Mouse (Mus musculus) embryonic stem cell, embryonic (primary cell): ENCODE measurements around the gene Arid3b.

Source experiments
- CTCF ChIA-PET, 4 experiments: fragments of 300-600 bp in 2 of 4; fragments of 350-600 bp in 2 of 4; sonication (Branson Sonifier 250); formaldehyde crosslinking; loops; one replicate each; lab custom pipeline; 2022; ENCODE audit warnings: inconsistent platforms in 2 of 4; lab: Charles Lee
- POLR2A ChIA-PET, 4 experiments: fragments of 300-600 bp in 2 of 4; fragments of 350-600 bp in 2 of 4; sonication (Branson Sonifier 250); formaldehyde crosslinking; loops; one replicate each; lab custom pipeline; 2022; ENCODE audit warnings: antibody characterized with exemption in 4 of 4, inconsistent platforms in 1 of 4; lab: Charles Lee

Gene Arid3b

DNA sequence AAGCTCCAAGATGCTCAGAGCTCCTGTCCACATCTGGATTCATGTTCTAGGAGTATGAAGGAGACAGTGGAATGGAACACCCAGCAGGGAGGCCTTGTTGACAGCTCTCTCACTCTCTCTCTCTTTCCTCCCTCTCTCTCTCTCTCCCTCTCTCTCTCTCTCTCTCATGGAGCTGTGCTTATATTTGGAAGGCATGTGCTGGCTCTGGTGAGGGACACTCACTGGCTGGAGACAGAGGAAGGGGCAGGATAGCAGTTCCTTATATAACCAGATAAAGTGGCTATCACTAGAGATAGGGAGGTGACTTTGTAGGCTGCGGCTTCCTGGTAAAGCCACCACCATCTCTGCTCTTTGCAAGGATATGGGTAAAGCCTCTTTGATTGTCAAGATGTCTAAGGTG, 66.4 kb downstream of the Arid3b start:
- POLR2A ChIA-PET: interaction anchor here in 1 of 4 experiments (0.5 kb wide), 1 partner anchor 117 kb away, joined by 5 read pairs; no protein-coding TSS in a partner anchor
- CTCF ChIA-PET: interaction anchor here (0.5 to 3.3 kb wide), 5 partner anchors 11 to 526 kb away, joined by 3 to 15 read pairs (median 4); no protein-coding TSS in a partner anchor

GRCm38 (mm10) chr9:57769539-57770069, 67.0 kb downstream of the Arid3b start:
- POLR2A ChIA-PET: interaction anchor here in 2 of 4 experiments (0.6 to 1.4 kb wide), 4 partner anchors 13 to 105 kb away, joined by 3 read pairs; no protein-coding TSS in a partner anchor
- CTCF ChIA-PET: interaction anchor here in 3 of 4 experiments (0.9 to 3.3 kb wide), 2 partner anchors 10 kb away, joined by 4 to 15 read pairs (median 4); no protein-coding TSS in a partner anchor

- ChIA-PET POLR2A (interaction anchor here in 1 of 4 experiments (1.1 to 1.3 kb wide), 3 partner anchors 8 to 59 kb away, joined by 4 read pairs; partner anchors contain the start of gene Edc3), CTCF (no interaction called here)
Observed at GRCm38 (mm10) chr9:57767231-57767630, 69.4 kb downstream of the Arid3b start.

GRCm38 (mm10) chr9:57766431-57766830, 70.2 kb downstream of the Arid3b start:
- POLR2A ChIA-PET: interaction anchor here in 3 of 4 experiments (0.5 to 1.8 kb wide), 17 partner anchors 8 to 762 kb away, joined by 3 to 6 read pairs (median 3); partner anchors contain the start of genes 1700017B05Rik (in 1 of the 3), Edc3 (in 1 of the 3), Pml (in 1 of the 3) and Ubl7 (in 1 of the 3)
- CTCF ChIA-PET: interaction anchor here in 3 of 4 experiments (0.6 to 1.2 kb wide), 7 partner anchors 22 to 875 kb away, joined by 3 to 6 read pairs (median 3); no protein-coding TSS in a partner anchor

GRCm38 (mm10) chr9:57765364-57766351, 70.9 kb downstream of the Arid3b start, which contains the start of gene Clk3:
Gene Clk3, minus strand, starts transcription at chr9:57765860.
- CTCF ChIA-PET: interaction anchor here in 3 of 4 experiments (0.6 to 1.8 kb wide), 9 partner anchors 10 to 874 kb away, joined by 3 to 6 read pairs (median 3); no protein-coding TSS in a partner anchor
- POLR2A ChIA-PET: interaction anchor here (0.5 to 1.8 kb wide), 21 partner anchors 9 to 761 kb away, joined by 3 to 7 read pairs (median 3); partner anchors contain the start of genes 1700017B05Rik (in 1 of the 4), Edc3 (in 1 of the 4), Pml (in 1 of the 4) and Ubl7 (in 1 of the 4)

DNA sequence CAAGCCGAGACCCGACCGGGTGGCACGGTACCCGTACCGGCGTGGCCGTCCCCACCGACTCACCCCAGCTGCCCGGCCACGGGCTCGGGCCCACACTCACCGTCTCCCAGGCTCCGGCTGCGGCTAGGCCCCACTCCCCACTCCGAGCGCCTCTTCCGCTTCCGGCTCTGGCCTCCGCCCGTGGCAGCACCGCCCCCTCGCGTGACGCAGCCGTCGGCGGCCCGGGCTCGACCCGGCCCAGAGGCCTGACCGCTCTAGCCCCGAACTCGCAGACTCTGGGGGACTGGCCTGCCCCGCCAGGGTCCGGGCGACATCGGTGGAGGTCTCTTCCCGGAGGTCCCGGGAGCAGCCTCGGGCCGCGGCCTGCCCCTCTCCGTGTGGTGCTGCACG, 71.6 kb downstream of the Arid3b start:
- CTCF ChIA-PET: interaction anchor here in 2 of 4 experiments (0.9 to 1.8 kb wide), 3 partner anchors 10 to 198 kb away, joined by 3 to 4 read pairs (median 3); partner anchors contain the start of gene Ulk3 (in 1 of the 2)
- POLR2A ChIA-PET: interaction anchor here (0.6 to 1.8 kb wide), 31 partner anchors 8 to 814 kb away, joined by 3 to 8 read pairs (median 4); partner anchors contain the start of genes Arid3b (in 2 of the 4), Csk (in 2 of the 4), Edc3 (in 1 of the 4) and Snupn (in 1 of the 4)

GRCm38 (mm10) chr9:57764147-57764973, 72.2 kb downstream of the Arid3b start:
- POLR2A ChIA-PET: interaction anchor here (0.5 to 1.7 kb wide), 29 partner anchors 9 to 814 kb away, joined by 3 to 8 read pairs (median 3); partner anchors contain the start of genes Arid3b (in 2 of the 4), Csk (in 2 of the 4), Edc3 (in 1 of the 4) and Snupn (in 1 of the 4)
- CTCF ChIA-PET: interaction anchor here in 1 of 4 experiments (0.6 to 1.8 kb wide), 3 partner anchors 175 to 503 kb away, joined by 3 to 5 read pairs (median 4); partner anchors contain the start of gene Ulk3

DNA sequence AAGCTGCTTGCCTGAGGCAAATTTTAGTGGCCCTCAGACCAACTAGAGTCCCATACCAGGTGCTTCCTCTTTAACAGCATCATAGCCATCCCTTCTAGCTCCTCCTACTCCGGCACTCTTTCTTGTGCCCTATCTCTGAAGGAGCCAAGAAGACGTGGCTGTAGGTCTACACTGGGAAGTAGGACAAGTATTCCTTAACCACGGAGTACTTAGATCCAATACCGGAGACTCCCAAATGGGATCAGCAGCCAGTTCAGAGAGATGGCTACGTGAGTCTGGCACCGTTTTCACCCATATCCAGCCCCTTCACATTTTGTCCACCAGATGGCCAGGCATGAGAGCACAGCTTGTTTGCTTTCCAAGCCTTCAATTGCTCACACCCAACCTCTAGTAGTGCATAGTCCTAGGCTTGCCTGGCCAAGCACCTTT, 74.0 kb downstream of the Arid3b start:
- ChIA-PET CTCF (interaction anchor here in 3 of 4 experiments (0.6 to 1.6 kb wide), 9 partner anchors 11 to 236 kb away, joined by 3 to 8 read pairs (median 3); no protein-coding TSS in a partner anchor), POLR2A (interaction anchor here in 2 of 4 experiments (0.6 to 2.5 kb wide), 7 partner anchors 11 to 1822 kb away, joined by 3 to 11 read pairs (median 3); partner anchors contain the start of gene Ubl7 (in 1 of the 2))

GRCm38 (mm10) chr9:57761563-57762551, 74.7 kb downstream of the Arid3b start:
- POLR2A ChIA-PET: interaction anchor here in 2 of 4 experiments (0.6 to 2.5 kb wide), 10 partner anchors 10 to 1823 kb away, joined by 3 to 11 read pairs (median 3); partner anchors contain the start of gene Ubl7 (in 1 of the 2)
- CTCF ChIA-PET: interaction anchor here in 3 of 4 experiments (0.5 to 1.6 kb wide), 11 partner anchors 12 to 575 kb away, joined by 3 to 8 read pairs (median 3); partner anchors contain the start of gene Edc3 (in 1 of the 3)

- CTCF ChIA-PET: interaction anchor here in 3 of 4 experiments (0.9 to 3.7 kb wide), 15 partner anchors 11 to 238 kb away, joined by 3 to 36 read pairs (median 12); partner anchors contain the start of gene Csk (in 1 of the 3)
- POLR2A ChIA-PET: interaction anchor here in 3 of 4 experiments (1.0 to 2.5 kb wide), 7 partner anchors 11 to 107 kb away, joined by 3 to 11 read pairs (median 4); partner anchors contain the start of genes Csk (in 1 of the 3) and Edc3 (in 1 of the 3)
Observed at GRCm38 (mm10) chr9:57760416-57761146, 76.0 kb downstream of the Arid3b start.

GRCm38 (mm10) chr9:57759289-57759688, 77.3 kb downstream of the Arid3b start:
- ChIA-PET POLR2A (interaction anchor here (0.5 to 5.8 kb wide), 25 partner anchors 10 to 795 kb away, joined by 3 to 46 read pairs (median 3); partner anchors contain the start of genes Csk (in 2 of the 4), Edc3 (in 2 of the 4), Arid3b (in 1 of the 4) and Cox5a (in 1 of the 4)), CTCF (interaction anchor here (0.6 to 3.7 kb wide), 76 partner anchors 9 to 445 kb away, joined by 3 to 36 read pairs (median 4); partner anchors contain the start of genes Csk (in 2 of the 4), Arid3b (in 1 of the 4), Cplx3 (in 1 of the 4) and Edc3 (in 1 of the 4))

DNA sequence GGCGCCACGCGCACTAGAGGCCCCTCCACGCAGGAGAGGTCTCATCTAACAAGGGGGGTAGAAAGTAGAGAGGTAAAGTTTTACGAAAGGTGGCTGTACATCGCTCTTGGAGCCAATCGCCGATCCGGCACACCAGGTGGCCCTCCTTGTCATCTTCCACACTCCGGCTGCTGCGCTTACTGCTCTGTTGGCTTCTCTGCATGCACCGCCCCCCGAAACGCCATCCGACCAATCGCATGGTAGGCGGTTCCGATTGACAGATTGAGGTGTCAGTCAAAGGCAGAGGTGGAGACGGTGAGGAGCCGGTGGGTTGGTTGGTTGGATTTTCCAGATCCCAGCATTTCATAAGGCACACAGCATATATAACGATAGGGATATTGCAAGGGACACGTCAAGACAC, 78.1 kb downstream of the Arid3b start:
- ChIA-PET CTCF (interaction anchor here (0.6 to 3.7 kb wide), 32 partner anchors 9 to 241 kb away, joined by 3 to 36 read pairs (median 6); partner anchors contain the start of genes Csk (in 2 of the 4), Edc3 (in 1 of the 4) and Ubl7 (in 1 of the 4)), POLR2A (interaction anchor here in 3 of 4 experiments (0.6 to 5.8 kb wide), 13 partner anchors 9 to 232 kb away, joined by 3 to 46 read pairs (median 4); partner anchors contain the start of gene Edc3 (in 2 of the 3))

DNA sequence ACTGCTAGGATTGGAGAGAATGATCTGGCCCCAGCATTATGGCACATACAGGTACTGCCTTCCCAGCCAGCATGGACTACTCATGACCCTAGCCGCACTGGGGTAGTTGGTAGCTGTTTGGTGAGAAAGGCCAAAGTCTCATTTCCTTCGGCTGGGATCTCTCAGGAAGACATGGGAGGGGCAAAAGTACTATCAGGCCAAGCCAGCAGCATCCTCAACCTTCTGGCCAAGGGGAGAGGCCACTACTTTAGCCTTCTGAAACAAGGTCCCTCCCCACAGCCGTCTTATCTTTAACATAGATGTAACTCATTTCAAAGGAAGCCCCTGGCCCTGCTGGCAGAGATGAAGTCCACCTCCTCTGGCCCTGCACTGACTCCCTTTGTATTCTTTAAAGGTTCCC, 79.0 kb downstream of the Arid3b start:
- ChIA-PET POLR2A (interaction anchor here in 3 of 4 experiments (0.8 to 5.8 kb wide), 6 partner anchors 11 to 90 kb away, joined by 3 to 46 read pairs (median 4); no protein-coding TSS in a partner anchor), CTCF (interaction anchor here (0.7 to 3.7 kb wide), 7 partner anchors 13 to 240 kb away, joined by 3 to 36 read pairs (median 6); partner anchors contain the start of gene Csk (in 1 of the 4))
